Mouse (Mus musculus) erythroid progenitor cell, adult 5-6 weeks (primary cell): ENCODE results near the gene Zbtb49. TPM values are rescaled to one million over a fixed set of nuclear protein-coding genes. Genes with fewer than 3 reads are reported as not detected.

ENCODE experiments used
- ATAC-seq: replicated peaks from 2 replicates; pipeline ENCODE4 v1.8.0; 2016; ENCODE audit warnings: moderate number of reproducible peaks, mild to moderate bottlenecking, moderate TSS enrichment, inconsistent platforms; ENCODE audit not compliant: poor library complexity, low FRiP score, severe bottlenecking
- total RNA-seq, 2 experiments: library from RNA; stranded (forward) in 1 of 2; stranded (reverse) in 1 of 2; fragments of 150-400 nt in 1 of 2; fragments of 186-747, 209-891 nt in 1 of 2; gene quantifications; 2 replicates each; pipeline versions ENCODE4 v1.2.3 to v1.2.4; 2015 to 2017; ENCODE audit warnings: low replicate concordance in 2 of 2

Gene Zbtb49
- 1.1 and 2.1 TPM in 2 replicates for total RNA-seq (2015; ENCODE audit: low replicate concordance)
- total RNA-seq (2017; ENCODE audit: low replicate concordance): 3.0 and 4.4 TPM in 2 replicates

- ATAC-seq: peak; percentile 92
Measured at GRCm38 (mm10) chr5:38220328-38220912, at the start of gene Zbtb49, which contains the start of gene Lyar. Zbtb49 (minus strand) TSS chr5:38220457. Lyar (plus strand) TSS chr5:38220470.

- ATAC-seq: peak; percentile 97
Measured at GRCm38 (mm10) chr5:38260107-38260682, 39.9 kb upstream of the Zbtb49 start, which contains the start of gene Tmem128. Tmem128 (plus strand) TSS chr5:38260185.

DNA sequence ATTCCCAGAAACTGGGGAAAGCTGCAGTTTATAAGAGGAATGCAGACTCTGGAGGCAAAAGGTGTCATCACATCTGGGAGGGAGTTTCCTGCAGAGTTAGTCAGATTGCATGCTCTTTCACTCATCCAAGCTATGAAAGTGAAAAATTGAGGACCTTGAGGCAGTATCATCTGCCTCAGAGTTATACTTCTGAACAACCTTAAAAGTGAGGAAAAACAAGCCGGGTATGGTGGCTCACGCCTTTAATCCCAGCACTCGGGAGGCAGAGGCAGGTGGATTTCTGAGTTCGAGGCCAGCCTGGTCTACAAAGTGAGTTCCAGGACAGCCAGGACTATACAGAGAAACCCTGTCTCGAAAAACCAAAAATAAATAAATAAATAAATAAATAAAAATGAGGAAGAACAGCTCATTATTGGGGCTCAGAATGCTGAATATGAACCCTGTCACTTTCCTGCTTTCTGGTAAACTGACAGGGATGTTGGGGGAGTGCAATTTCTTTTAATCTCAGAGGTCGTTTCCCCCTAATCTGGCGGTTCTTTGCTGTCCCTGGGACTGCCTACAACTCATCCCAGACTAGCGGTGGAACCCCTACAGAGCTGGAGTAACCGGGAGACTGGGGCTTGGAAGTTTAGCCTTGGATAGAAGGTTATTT is 39.3 kb upstream of the Zbtb49 start:
- ATAC-seq: no peak

DNA sequence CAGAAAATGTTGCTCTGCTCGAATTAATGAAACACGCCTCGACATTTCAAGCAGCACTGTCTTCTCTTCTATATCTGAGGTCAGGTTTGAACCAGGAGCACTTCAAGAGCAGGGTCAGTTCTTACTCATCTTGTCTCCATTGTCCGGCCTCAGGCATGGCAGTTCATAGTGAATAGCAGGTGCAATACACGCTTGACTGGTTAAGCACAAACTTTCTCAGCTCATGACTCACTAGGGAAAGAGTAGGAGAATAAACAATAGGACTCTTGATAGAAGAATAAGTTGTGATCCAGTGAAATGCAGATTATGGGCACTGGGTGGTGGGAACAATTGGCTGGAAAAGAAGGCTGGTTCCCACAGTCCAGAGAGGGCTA is 38.5 kb upstream of the Zbtb49 start:
- no peak for ATAC-seq

DNA sequence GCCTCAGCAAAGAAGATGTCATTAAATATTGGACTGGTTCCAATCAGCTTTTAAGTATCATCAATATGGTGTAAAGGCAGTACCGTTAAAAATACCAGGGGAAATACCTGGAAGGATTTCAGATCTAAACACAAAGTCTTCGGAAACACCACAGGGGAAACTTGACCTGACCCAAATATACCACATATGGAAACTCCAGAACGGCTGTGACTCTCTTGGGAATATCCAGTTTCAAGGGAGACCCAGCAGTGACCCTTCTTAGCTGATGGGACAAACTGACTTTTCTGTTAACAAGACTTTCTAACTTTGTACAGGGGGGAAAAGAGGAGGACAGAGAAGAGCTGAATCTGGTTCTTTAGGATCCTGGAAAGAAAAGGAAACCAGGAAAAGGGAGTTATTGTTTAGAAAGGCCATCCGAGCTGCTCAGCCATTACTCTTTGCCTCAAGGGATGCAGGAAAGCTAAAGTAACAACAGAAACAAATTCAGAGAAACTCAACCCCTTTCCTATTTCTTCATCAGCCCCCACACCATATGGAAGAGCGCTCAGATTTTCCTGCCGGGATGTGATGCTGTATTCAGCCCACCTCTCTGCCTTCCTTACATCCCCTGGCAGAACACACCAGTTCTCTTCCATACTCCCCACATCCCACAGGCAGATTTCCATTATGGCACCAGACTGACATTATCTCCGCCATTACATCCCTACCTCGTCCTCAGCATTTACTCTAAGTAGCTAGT is 37.9 kb upstream of the Zbtb49 start:
- ATAC-seq: no peak

GRCm38 (mm10) chr5:38256551-38256950 is 36.3 kb upstream of the Zbtb49 start:
- ATAC-seq: no peak

DNA sequence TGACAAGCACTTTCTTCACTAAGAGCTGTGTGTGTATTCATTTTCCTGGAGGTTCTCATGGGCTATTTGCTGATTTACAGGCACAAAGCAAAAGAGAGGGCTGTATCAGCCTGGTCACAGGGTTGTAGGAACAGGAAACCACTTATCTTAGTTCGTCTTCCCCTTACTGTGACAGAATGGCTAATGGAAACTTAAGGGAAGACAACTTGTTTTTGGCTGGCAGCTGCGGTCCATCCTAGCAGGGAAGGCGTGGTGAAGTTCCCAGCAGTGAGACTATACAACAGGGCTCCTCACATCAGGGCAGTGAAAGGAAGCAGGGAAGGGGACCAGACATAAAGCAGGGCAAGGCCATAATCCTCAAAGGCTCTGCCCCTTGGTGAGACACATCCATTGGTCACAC is 35.4 kb upstream of the Zbtb49 start:
- ATAC-seq: no peak

DNA sequence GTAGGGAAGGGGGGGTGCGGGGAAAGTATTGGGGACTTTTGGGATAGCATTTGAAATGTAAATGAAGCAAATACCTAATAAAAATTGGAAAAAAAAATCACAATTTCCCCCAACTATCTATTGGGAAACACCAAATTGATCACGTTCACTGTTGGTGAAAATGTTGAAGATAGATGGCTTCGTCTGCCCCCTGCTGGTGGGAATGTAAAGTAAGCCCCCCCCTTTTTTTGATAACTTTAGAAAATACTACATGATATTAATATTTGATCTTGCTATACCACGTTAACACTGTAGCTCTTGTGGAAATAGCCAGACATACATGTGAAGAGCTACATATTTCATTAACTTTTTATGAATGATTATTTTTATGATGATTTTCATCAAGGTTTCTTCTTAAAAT is 34.9 kb upstream of the Zbtb49 start:
- no peak for ATAC-seq

- no peak for ATAC-seq
Measured at GRCm38 (mm10) chr5:38241966-38242365, 21.7 kb upstream of the Zbtb49 start.

GRCm38 (mm10) chr5:38241473-38241834 is 21.2 kb upstream of the Zbtb49 start:
- ATAC-seq: no peak

DNA sequence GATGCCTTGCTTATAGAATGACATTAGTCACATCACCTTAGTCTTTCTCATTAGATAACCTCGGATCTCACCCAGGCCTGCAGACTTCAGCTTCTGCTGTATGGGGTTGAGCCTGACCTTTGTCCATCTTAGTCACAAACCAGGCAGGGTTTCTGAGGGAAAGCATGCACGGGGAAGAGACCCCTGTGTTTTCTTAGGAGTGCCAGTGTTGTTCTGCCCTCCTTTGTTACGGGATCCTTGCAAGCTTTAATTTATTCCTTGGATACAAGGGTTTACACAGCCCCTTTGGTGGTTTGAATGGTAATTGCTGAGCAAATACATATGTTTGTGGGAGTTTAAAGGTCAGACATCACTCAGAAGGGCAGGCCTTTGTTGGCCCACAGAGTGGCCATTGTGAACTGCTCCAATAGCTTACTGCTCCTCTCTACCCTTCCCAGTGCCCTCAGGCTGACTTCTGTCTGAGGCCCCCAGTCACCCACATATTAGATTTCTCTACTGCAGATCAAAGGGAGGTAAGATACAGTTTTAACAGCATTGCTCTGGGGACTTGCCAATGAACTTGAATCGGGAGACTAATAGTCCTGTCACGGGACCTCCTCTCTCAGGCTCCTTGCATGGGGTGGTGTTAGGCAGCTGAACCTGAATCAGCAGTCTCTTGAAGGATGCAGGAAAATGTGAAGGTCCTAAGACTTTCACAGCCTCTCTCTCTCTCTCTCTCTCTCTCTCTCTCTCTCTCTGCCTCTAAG is 20.6 kb upstream of the Zbtb49 start:
- no peak for ATAC-seq

DNA sequence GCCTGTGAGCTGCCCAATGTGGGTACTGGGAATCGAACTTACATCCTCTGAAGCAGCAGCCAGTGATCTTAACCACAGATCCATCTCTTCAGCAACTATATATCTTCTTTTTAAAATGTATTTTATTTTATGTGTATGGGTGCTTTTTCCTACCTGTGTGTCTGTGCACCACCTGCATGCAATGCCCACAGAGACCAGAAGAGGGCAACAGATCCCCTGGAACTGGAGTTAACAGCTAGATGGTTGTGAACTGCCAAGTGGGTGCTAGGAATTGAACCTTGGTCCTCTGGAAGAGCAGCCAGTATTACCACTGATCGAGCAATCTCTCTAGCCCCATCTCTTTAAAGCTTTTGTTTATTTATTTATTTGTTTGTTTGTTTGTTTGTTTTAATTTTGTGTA is 16.4 kb upstream of the Zbtb49 start:
- ATAC-seq: no peak

DNA sequence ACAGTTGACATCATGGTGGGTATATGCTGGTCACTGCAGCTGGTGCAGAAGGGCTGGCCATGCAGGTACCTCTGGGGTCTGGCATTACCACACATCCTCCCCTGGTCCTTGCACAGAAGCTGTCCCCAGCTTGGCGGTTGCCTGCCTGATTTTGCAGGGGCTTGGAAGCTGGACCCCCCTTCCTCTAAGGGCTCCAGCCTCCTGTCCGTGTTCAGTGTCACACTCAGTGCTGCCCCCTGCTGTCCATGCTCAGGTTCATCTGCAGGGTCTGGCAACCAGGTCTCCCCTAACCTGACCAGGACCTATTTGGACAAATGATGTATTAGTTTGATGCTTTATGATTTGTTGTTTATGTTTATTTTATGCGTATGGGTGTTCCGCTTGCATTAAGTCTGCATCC is 15.2 kb upstream of the Zbtb49 start:
- peak; percentile 60; the same call in 1 of the 2 replicates for ATAC-seq

DNA sequence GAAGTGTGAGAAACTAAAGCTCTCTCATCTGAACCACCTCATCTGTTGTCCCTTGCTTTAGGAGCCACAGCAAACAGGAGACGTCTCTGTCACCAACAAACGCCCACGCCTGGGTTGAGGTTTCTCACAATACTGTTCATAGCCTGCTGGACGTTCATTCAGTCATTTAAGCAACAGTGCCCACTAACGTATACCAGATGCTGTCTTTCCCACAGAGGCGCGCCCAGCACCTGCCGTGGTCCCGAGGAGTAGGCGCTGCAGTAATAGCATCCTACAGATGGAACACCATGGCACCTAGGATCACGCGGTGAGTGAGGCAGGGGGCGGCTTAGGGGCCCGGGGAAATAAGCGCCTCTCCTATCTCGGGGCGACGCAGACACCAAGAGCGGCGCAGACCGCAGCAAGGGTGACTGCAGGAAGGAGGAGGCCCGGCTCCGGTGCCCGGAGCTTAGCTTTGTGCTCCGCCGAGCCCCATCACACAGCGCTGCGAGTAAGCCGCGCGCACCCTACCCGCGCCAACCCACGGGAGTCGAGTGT is 418 bp downstream of the Zbtb49 start:
- ATAC-seq: peak; percentile 41

- ATAC-seq: no peak
Measured at GRCm38 (mm10) chr5:38213009-38213408, 7.2 kb downstream of the Zbtb49 start.

- no peak for ATAC-seq
Measured at GRCm38 (mm10) chr5:38211691-38212090, 8.6 kb downstream of the Zbtb49 start.

DNA sequence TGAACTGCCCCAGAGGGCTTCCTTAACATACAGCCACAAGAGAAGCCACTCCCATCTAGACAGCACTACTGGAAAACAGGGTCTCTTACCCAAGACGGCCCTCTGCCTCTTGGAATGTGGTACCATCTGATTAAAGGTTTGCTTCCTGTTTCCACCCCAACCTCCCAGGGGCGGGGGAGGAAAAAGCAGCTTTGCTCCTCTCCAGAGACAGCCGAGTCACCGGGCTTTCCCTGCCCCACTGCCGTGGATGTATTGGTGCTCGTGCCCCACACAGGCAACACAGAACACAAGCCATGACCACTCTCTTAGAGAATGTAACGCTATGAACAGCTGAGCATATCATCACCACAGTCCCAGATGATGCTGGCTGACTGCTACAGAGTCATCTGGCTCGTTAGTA is 11.3 kb downstream of the Zbtb49 start:
- no peak for ATAC-seq

DNA sequence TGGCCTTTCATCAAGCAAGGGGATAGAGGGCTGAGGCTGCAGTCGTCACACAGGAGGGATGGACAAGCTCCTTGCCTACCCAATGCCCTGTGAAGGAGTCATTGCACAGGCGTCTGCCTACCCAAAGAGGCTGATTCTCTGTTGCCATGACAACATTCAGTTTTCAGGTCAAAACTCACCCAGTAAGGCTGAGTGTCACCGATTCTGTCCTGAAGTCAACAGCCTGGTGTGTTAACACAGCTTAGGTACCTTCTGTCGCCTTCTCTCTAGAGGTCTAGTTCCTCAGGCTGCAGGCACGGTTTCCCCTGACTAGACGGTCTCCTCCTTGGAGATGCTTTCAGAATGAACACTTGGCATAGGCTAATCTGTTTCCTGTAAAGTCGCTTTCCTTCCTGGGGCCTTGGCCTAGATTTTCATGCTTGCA is 14.9 kb downstream of the Zbtb49 start:
- no peak for ATAC-seq

- no peak for ATAC-seq
Measured at GRCm38 (mm10) chr5:38199686-38200085, 20.6 kb downstream of the Zbtb49 start.

DNA sequence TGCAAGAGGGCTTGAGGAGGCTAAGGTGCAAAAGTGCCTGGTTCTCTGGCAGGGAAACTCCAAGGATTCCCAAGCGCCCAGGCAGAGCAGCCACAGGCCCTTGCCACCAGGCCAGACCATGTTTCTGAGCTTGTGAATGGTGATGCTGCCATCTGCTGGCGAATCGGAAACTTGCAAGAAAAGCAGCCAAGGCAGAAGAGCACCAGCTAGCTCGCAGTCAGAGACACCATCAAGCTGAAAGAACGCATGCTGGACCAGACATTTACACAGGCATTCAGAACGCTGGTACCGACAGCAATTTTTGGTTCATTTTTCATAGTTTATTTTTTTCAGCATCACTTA is 22.8 kb downstream of the Zbtb49 start:
- ATAC-seq: peak; percentile 43; the same call in 1 of the 2 replicates
